Mouse (Mus musculus) midbrain, embryonic 13.5 days (tissue): ENCODE data around the gene Nup88. TPM values are rescaled to one million over a fixed set of nuclear protein-coding genes. Genes with fewer than 3 reads are reported as not detected.
"Not testable (repeated sequence)": the region's sequence is repeated elsewhere in the genome, so short reads cannot be mapped to it uniquely, and the experiment has no call there.

Experiments used
- ATAC-seq: fragments of 200-750 bp; cut with Nextera tagmentation; 2 replicates; pipeline ENCODE4 v1.8.0; 2017; ENCODE audit warnings: mild to moderate bottlenecking, moderate TSS enrichment, moderate library complexity
- H3K27ac ChIP-seq: fragments of 300-500 bp; sonication (generic); 2 replicates; pipeline ENCODE4 v1.5.1; 2015; ENCODE audit warnings: inconsistent platforms, mild to moderate bottlenecking, moderate library complexity
- H3K27me3 ChIP-seq: fragments of 300-500 bp; sonication (generic); 2 replicates; pipeline ENCODE4 v1.6.1; 2015; ENCODE audit warnings: mild to moderate bottlenecking, inconsistent platforms
- H3K36me3 ChIP-seq: fragments of 300-500 bp; sonication (generic); 2 replicates; pipeline ENCODE4 v1.6.1; 2015; ENCODE audit warnings: mild to moderate bottlenecking, inconsistent platforms
- H3K4me1 ChIP-seq: fragments of 300-500 bp; sonication (generic); replicated peaks from 2 replicates; pipeline ENCODE4 v1.6.1; 2015; ENCODE audit warnings: inconsistent platforms
- H3K4me2 ChIP-seq: fragments of 300-500 bp; sonication (generic); replicated peaks from 2 replicates; pipeline ENCODE4 v1.6.1; 2015; ENCODE audit warnings: moderate library complexity, mild to moderate bottlenecking, inconsistent platforms
- H3K4me3 ChIP-seq: fragments of 300-500 bp; sonication (generic); replicated peaks from 2 replicates; pipeline ENCODE4 v1.5.1; 2015; ENCODE audit warnings: mild to moderate bottlenecking, inconsistent platforms
- H3K9ac ChIP-seq: fragments of 300-500 bp; sonication (generic); replicated peaks from 2 replicates; pipeline ENCODE4 v1.6.1; 2015; ENCODE audit warnings: mild to moderate bottlenecking, inconsistent platforms
- H3K9me3 ChIP-seq: fragments of 300-500 bp; sonication (generic); 2 replicates; pipeline ENCODE4 v1.6.1; 2016; ENCODE audit warnings: mild to moderate bottlenecking, inconsistent platforms
- WGBS: fragments of 180-500 bp; shearing (Covaris S2); methylation state at CpG from one replicate; pipeline ENCODE4 v1.1.7; 2015; 5-methylcytosine and 5-hydroxymethylcytosine counted together
- polyA plus RNA-seq: library from polyadenylated mRNA; unstranded; fragments of >200 nt; fragmentation: Nextera tagmentation; extraction: Ambion mirVana; gene quantifications from 2 replicates; pipeline ENCODE4 v1.2.1, GENCODE M21; 2015

The Nup88 gene
- polyA plus RNA-seq, 1 experiment from 2014 or later = 143 TPM

DNA sequence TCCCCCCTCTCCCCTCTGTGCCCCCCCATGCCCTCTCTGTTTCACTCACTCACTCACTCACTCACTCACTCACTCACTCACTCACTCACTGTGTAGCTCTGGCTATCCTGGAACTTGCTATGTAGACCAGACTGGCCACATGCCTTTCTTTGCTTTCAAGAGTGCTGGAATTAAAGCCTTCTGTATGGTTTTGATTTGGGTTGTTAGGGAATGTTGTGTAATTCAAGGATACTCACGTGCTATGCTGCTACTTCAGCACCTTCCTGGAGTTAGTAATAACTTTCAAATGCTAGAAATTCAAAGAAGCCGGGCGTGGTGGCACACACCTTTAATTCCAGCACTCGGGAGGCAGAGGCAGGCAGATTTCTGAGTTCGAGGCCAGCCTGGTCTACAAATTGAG lies 71.6 kb downstream of the Nup88 start:
- H3K27ac ChIP-seq, H3K27me3 ChIP-seq, H3K9ac ChIP-seq, H3K4me2 ChIP-seq, H3K9me3 ChIP-seq, H3K4me3 ChIP-seq, ATAC-seq, H3K4me1 ChIP-seq: not testable (repeated sequence)
- peaks cover 36% of the 10 kb centered on the region for H3K36me3 ChIP-seq
- WGBS = 98% methylated on average over 5 of the region's 5 CpGs

DNA sequence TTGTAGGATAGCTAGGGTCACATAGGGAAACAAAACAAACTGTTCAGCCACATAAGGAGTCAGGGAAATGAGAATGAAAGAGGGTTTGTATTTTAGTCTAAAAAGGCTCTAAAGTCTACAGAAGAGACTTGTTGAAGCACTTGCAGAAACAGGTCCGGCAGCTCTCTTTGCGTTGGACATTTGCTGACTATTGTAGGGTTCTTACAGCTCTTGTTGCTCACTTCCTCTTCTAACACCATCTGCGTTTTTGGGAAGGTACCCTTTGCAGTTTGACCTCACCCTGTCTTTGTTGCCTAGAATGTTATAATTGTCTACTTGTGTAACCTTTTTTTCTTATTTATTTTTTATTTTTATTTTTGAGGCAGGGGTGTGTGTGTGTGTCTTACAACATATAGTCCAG lies 72.1 kb downstream of the Nup88 start:
- no peak overlapping the region for H3K4me2 ChIP-seq
- 96% methylated on average over 3 of the region's 3 CpGs for WGBS
- H3K4me1 ChIP-seq = no peaks in the 10 kb centered on the region
- no peak for ATAC-seq
- no peak overlapping the region for H3K27ac ChIP-seq
- H3K4me3 ChIP-seq = no peak overlapping the region
- H3K27me3 ChIP-seq = no peaks in the 10 kb centered on the region
- no peaks in the 10 kb centered on the region for H3K9me3 ChIP-seq
- peaks cover 36% of the 10 kb centered on the region for H3K36me3 ChIP-seq
- no peak overlapping the region for H3K9ac ChIP-seq

Other genes with a start within 250 kb of the Nup88 start
- gene Zfp3, start 205.8 kb downstream of the Nup88 start, polyA plus RNA-seq = 13.2 and 15.1 TPM in 2 replicates
- gene Scimp, start 157.4 kb downstream of the Nup88 start, polyA plus RNA-seq = 0.19 TPM in 1 of 2 replicates, not detected in the other
- gene Rabep1, start 125.2 kb downstream of the Nup88 start, polyA plus RNA-seq = 74.0 and 77.2 TPM in 2 replicates
- gene Rpain, start 240 bp upstream of the Nup88 start, polyA plus RNA-seq = 75.1 and 76.6 TPM in 2 replicates
- 192 and 194 TPM in 2 replicates for gene C1qbp, start 13.1 kb upstream of the Nup88 start, polyA plus RNA-seq
- 13.8 and 15.8 TPM in 2 replicates for gene Dhx33, start 34.5 kb upstream of the Nup88 start, polyA plus RNA-seq
- gene Mis12, start 49.6 kb upstream of the Nup88 start, polyA plus RNA-seq = 42.3 and 46.1 TPM in 2 replicates
- gene Derl2, start 49.9 kb upstream of the Nup88 start, polyA plus RNA-seq = 36.2 and 37.9 TPM in 2 replicates
- 607 and 620 TPM in 2 replicates for gene 6330403K07Rik, start 63.5 kb upstream of the Nup88 start, polyA plus RNA-seq
- 0.05 and 0.09 TPM in 2 replicates for gene Nlrp1a, start 174.7 kb upstream of the Nup88 start, polyA plus RNA-seq